ENCODE assay signal across 8 mouse cellular contexts in genomic region chr2:122117961-122118958, GRCm38 (mm10). TPM values are rescaled to one million over a fixed set of nuclear protein-coding genes. Genes with fewer than 3 reads are reported as not detected.
A peak's percentile ranks its signal among the peaks of the same experiment; 100 is the strongest.
DNase-seq lines count a peak whose midpoint lies in the region; ATAC-seq lines count a peak whose summit lies in the region.

Gene Spg11, minus strand, starts transcription at chr2:122118386.

- H3K9me3 ChIP-seq in hindbrain, embryonic 11.5 days (ENCODE audit: control insufficient read depth, low read length) = no peaks in the 10 kb centered on the region

- H3K4me3 ChIP-seq in hindbrain, embryonic 11.5 days (ENCODE audit: low read depth, low read length) = peak within 1 kb of the TSS; percentile 73

- peak within 1 kb of the TSS; percentile 59 for H3K4me2 ChIP-seq in hindbrain, embryonic 11.5 days (replicated peaks; ENCODE audit: low read depth, low read length)

- peak within 1 kb of the TSS; percentile 93 for H3K27ac ChIP-seq in hindbrain, embryonic 11.5 days (ENCODE audit: low read depth, low read length)

- peak; percentile 97 for DNase-seq in Muller cell, postnatal 12 days (ENCODE audit: inconsistent ontology term)
- peak; percentile 97 for DNase-seq in cerebellum, adult 9-11 months
- DNase-seq in frontal cortex, adult 2 months (ENCODE audit: extremely low spot score in 1 of 2, low spot score in 1 of 2) = peak; percentile 96 to 99
- DNase-seq in hindbrain, embryonic 11.5 days (ENCODE audit: low spot score) = peak; percentile 96
- peak; percentile 97 for DNase-seq in layer of hippocampus, postnatal 10 days (ENCODE audit: low spot score in 2 of 2)
- peak; percentile 99 for DNase-seq in lung, postnatal 10 days
- peak; percentile 97 for DNase-seq in ovary, postnatal 36 days (ENCODE audit: low spot score)
- peak; percentile 97 for DNase-seq in thymus, postnatal 25 days

- peak; percentile 100 for ATAC-seq in hindbrain, embryonic 11.5 days (ENCODE audit: low FRiP score)

- peak within 1 kb of the TSS; percentile 89 for H3K9ac ChIP-seq in hindbrain, embryonic 11.5 days (ENCODE audit: low read depth, low read length)

- no peaks in the 10 kb centered on the region for H3K36me3 ChIP-seq in hindbrain, embryonic 11.5 days (ENCODE audit: control insufficient read depth, insufficient read depth, low read length)

- H3K4me1 ChIP-seq in hindbrain, embryonic 11.5 days (replicated peaks; ENCODE audit: control insufficient read depth, insufficient read depth, low read length) = no peaks in the 10 kb centered on the region

- H3K27me3 ChIP-seq in hindbrain, embryonic 11.5 days (ENCODE audit: control insufficient read depth, insufficient read depth, low read length) = no peaks in the 10 kb centered on the region

- under 1% methylated on average over 47 of the region's 47 CpGs for WGBS in hindbrain, embryonic 11.5 days

RNA-seq across cellular contexts. Expression of gene Spg11, which starts in this region (rescaled TPM):
- polyA plus RNA-seq in frontal cortex, adult 2 months (2012; rRNA removed) = 9.5 and 9.9 TPM in 2 replicates
- polyA plus RNA-seq in hindbrain, embryonic 11.5 days (2014; fragmentation: Nextera tagmentation; extraction: Ambion mirVana) = 11.4 and 11.8 TPM in 2 replicates
- 10 to 100 TPM; 18.6 to 20.1 TPM for total RNA-seq in layer of hippocampus, postnatal 10 days (2021)

Comparison
In these comparisons a context has a peak if more than half of its experiments do, and no peak if none do; other contexts are left out.
1. Peak in every context shown above with its lines: DNase-seq, ATAC-seq, H3K4me3 ChIP-seq and H3K27ac ChIP-seq.